8 mouse cellular contexts compared by ENCODE assay signal in genomic region chr9:50693631-50694030, GRCm38 (mm10). TPM values are rescaled to one million over a fixed set of nuclear protein-coding genes. Genes with fewer than 3 reads are reported as not detected.
DNase-seq lines count a peak whose midpoint lies in the region; ATAC-seq and TF ChIP-seq lines count a peak whose summit lies in the region.

No protein-coding gene starts in this region.

- H3K4me3 ChIP-seq in hindbrain, embryonic 10.5 days: no peak overlapping the region
- no peak overlapping the region for H3K4me3 ChIP-seq in hindbrain, embryonic 16.5 days (ENCODE audit: low read length)
- H3K4me3 ChIP-seq in MEL (ENCODE audit: control insufficient read depth in 1 of 2, insufficient read depth in 1 of 2, low read depth in 2 of 2, low read length in 2 of 2): no peak overlapping the region
- no peak overlapping the region for H3K4me3 ChIP-seq in intestine, embryonic 14.5 days (ENCODE audit: low read depth, low read length)
- peak overlapping the region; percentile 33 for H3K4me3 ChIP-seq in liver, adult 2 months (ENCODE audit: insufficient read depth, low read depth, low read length)

- no peak for TF ChIP-seq EP300 in MEL (IDR thresholded peaks at IDR 0.05; ENCODE audit: low read depth in 1 of 2, low read length in 2 of 2)

- peak; percentile 50 for DNase-seq in hindbrain, embryonic 10.5 days (ENCODE audit: low spot score)
- DNase-seq in MEL (ENCODE audit: low read depth, low spot score): peak; percentile 26
- peak; percentile 61 for DNase-seq in cerebellum, adult 9-11 months
- DNase-seq in intestine, embryonic 14.5 days (ENCODE audit: low spot score): peak; percentile 71
- peak; percentile 86 for DNase-seq in liver, adult 2 months (ENCODE audit: extremely low read depth, low read depth, low spot score)
- peak; percentile 60 for DNase-seq in retina, embryonic 14.5 days (ENCODE audit: low spot score)

- H3K4me2 ChIP-seq in hindbrain, embryonic 16.5 days (ENCODE audit: low read length): no peak overlapping the region
- 0 out of 2 replicates have a peak overlapping the region, but pooled peaks have one; percentile 7 for H3K4me2 ChIP-seq in intestine, embryonic 14.5 days (ENCODE audit: low read length)

- H3K9me3 ChIP-seq in hindbrain, embryonic 10.5 days: no peaks in the 10 kb centered on the region
- no peaks in the 10 kb centered on the region for H3K9me3 ChIP-seq in hindbrain, embryonic 16.5 days (ENCODE audit: control insufficient read depth, low read length)
- no peaks in the 10 kb centered on the region for H3K9me3 ChIP-seq in MEL (replicated peaks; ENCODE audit: insufficient read depth, low read length)
- H3K9me3 ChIP-seq in intestine, embryonic 14.5 days (ENCODE audit: control insufficient read depth, low read length): no peaks in the 10 kb centered on the region

- 21% methylated on average over 10 of the region's 10 CpGs for WGBS in hindbrain, embryonic 10.5 days
- 18% methylated on average over 10 of the region's 10 CpGs for WGBS in hindbrain, embryonic 16.5 days
- 18% methylated on average over 10 of the region's 10 CpGs for WGBS in intestine, embryonic 14.5 days
- WGBS in liver, adult 2 months: 7% methylated on average over 10 of the region's 10 CpGs

- TF ChIP-seq RAD21 in MEL (IDR thresholded peaks at IDR 0.05; ENCODE audit: low read depth, low read length): peak; percentile 16; the same call in 1 of the 2 replicates

- no peaks in the 10 kb centered on the region for H3K79me2 ChIP-seq in MEL (ENCODE audit: control insufficient read depth, insufficient read depth, low read length, poor library complexity)
- H3K79me2 ChIP-seq in liver, adult 2 months (ENCODE audit: control insufficient read depth, insufficient read depth, low read length): peaks cover 3% of the 10 kb centered on the region; the same call in 1 of the 2 replicates

- peak overlapping the region; percentile 54 for H3K27ac ChIP-seq in hindbrain, embryonic 10.5 days
- H3K27ac ChIP-seq in hindbrain, embryonic 16.5 days (ENCODE audit: low read depth, low read length): no peak overlapping the region
- H3K27ac ChIP-seq in MEL (ENCODE audit: control insufficient read depth, low read depth, low read length): no peak overlapping the region
- no peak overlapping the region for H3K27ac ChIP-seq in intestine, embryonic 14.5 days (ENCODE audit: low read depth)
- H3K27ac ChIP-seq in liver, adult 2 months (replicated peaks; ENCODE audit: insufficient read depth, low read depth, low read length): peak overlapping the region; percentile 87

- peaks cover 52% of the 10 kb centered on the region for H3K4me1 ChIP-seq in hindbrain, embryonic 10.5 days (replicated peaks)
- H3K4me1 ChIP-seq in hindbrain, embryonic 16.5 days (ENCODE audit: control insufficient read depth, insufficient read depth, low read depth, low read length): peaks cover 15% of the 10 kb centered on the region
- no peaks in the 10 kb centered on the region for H3K4me1 ChIP-seq in MEL (ENCODE audit: control insufficient read depth in 1 of 2, insufficient read depth in 2 of 2, low read length in 2 of 2)
- peaks cover 11% of the 10 kb centered on the region for H3K4me1 ChIP-seq in intestine, embryonic 14.5 days (replicated peaks; ENCODE audit: control insufficient read depth, insufficient read depth, low read length)
- peaks cover 7% of the 10 kb centered on the region for H3K4me1 ChIP-seq in liver, adult 2 months (ENCODE audit: control insufficient read depth, insufficient read depth, low read length)

- ATAC-seq in hindbrain, embryonic 16.5 days: no peak
- ATAC-seq in intestine, embryonic 14.5 days (replicated peaks; ENCODE audit: low FRiP score, low TSS enrichment, low read depth): peak; percentile 37; the same call in 1 of the 2 replicates
- ATAC-seq in monocyte, adult 5-6 weeks (replicated peaks; ENCODE audit: insufficient number of reproducible peaks, low FRiP score, low TSS enrichment, poor library complexity, severe bottlenecking): no peak

- H3K36me3 ChIP-seq in hindbrain, embryonic 10.5 days: peaks cover 24% of the 10 kb centered on the region
- peaks cover 13% of the 10 kb centered on the region for H3K36me3 ChIP-seq in hindbrain, embryonic 16.5 days (ENCODE audit: control insufficient read depth, insufficient read depth, low read length)
- no peaks in the 10 kb centered on the region for H3K36me3 ChIP-seq in MEL (ENCODE audit: control insufficient read depth in 1 of 2, insufficient read depth in 2 of 2, low read length in 2 of 2)
- H3K36me3 ChIP-seq in intestine, embryonic 14.5 days (ENCODE audit: control insufficient read depth, insufficient read depth, low read length): 0 out of 2 replicates have a peak, but pooled peaks cover 3% of the 10 kb centered on the region
- H3K36me3 ChIP-seq in liver, adult 2 months (ENCODE audit: control insufficient read depth, insufficient read depth, low read length): no peaks in the 10 kb centered on the region; the same call in 1 of the 2 replicates

- TF ChIP-seq POLR2A in MEL (IDR thresholded peaks at IDR 0.05; ENCODE audit: control insufficient read depth in 1 of 2, insufficient read depth in 1 of 2, low read depth in 1 of 2, low read length in 2 of 2, poor library complexity in 1 of 2): no peak
- TF ChIP-seq POLR2A in liver, adult 2 months (IDR thresholded peaks at IDR 0.05; ENCODE audit: extremely low read depth, insufficient read depth, low read length): no peak

- H3K27me3 ChIP-seq in hindbrain, embryonic 10.5 days (ENCODE audit: insufficient read depth, poor library complexity, severe bottlenecking): peaks cover 3% of the 10 kb centered on the region; the same call in 1 of the 2 replicates
- no peaks in the 10 kb centered on the region for H3K27me3 ChIP-seq in hindbrain, embryonic 16.5 days (replicated peaks; ENCODE audit: control insufficient read depth, insufficient read depth, low read length)
- peaks cover 23 to 28% of the 10 kb centered on the region in 2 experiments for H3K27me3 ChIP-seq in MEL (ENCODE audit: control insufficient read depth in 1 of 2, insufficient read depth in 2 of 2, low read length in 2 of 2)
- 0 out of 2 replicates have a peak, but pooled peaks cover 8% of the 10 kb centered on the region for H3K27me3 ChIP-seq in intestine, embryonic 14.5 days (replicated peaks; ENCODE audit: control insufficient read depth, insufficient read depth, low read length)
- H3K27me3 ChIP-seq in liver, adult 2 months (ENCODE audit: control insufficient read depth, insufficient read depth, low read length): no peaks in the 10 kb centered on the region

- TF ChIP-seq CTCF in MEL (IDR thresholded peaks at IDR 0.05 in 2 of 3, conservative IDR thresholded peaks at IDR 0.05 in 1 of 3; ENCODE audit: control insufficient read depth in 1 of 3, insufficient read depth in 1 of 3, low read depth in 2 of 3, low read length in 3 of 3, poor library complexity in 1 of 3, severe bottlenecking in 1 of 3): peak; percentile 16 to 43 (median 41); a peak in 4 of 6 replicates
- peak; percentile 81 for TF ChIP-seq CTCF in liver, adult 2 months (IDR thresholded peaks at IDR 0.05; ENCODE audit: low read depth, low read length)

- H3K9ac ChIP-seq in hindbrain, embryonic 16.5 days (ENCODE audit: low read depth, low read length): no peak overlapping the region
- no peak overlapping the region for H3K9ac ChIP-seq in MEL (ENCODE audit: control insufficient read depth, low read depth, low read length, poor library complexity, severe bottlenecking)
- no peak overlapping the region for H3K9ac ChIP-seq in intestine, embryonic 14.5 days (ENCODE audit: low read length)
- peak overlapping the region; percentile 63 for H3K9ac ChIP-seq in liver, adult 2 months (ENCODE audit: low read depth, low read length)

RNA-seq across cellular contexts. Expression of gene Dlat, which starts 34.1 kb away (rescaled TPM):
- 43.9 and 53.9 TPM in 2 replicates for polyA plus RNA-seq in hindbrain, embryonic 10.5 days (2016; fragmentation: Nextera tagmentation; extraction: Ambion mirVana)
- polyA plus RNA-seq in hindbrain, embryonic 16.5 days (2015; fragmentation: Nextera tagmentation; extraction: Ambion mirVana): 58.8 and 60.1 TPM in 2 replicates
- total RNA-seq in MEL (2012; rRNA removed): 52.2 and 71.7 TPM in 2 replicates
- 10 to 100 TPM in 1 of 2 experiments, not detected in 1; 77.4 TPM for polyA plus RNA-seq in MEL (2012; ENCODE audit: insufficient read depth in 1 of 2, insufficient read length in 2 of 2, low read depth in 1 of 2, low replicate concordance in 2 of 2, missing spikeins in 1 of 2)
- 52.9 and 60.9 TPM in 2 replicates for polyA plus RNA-seq in intestine, embryonic 14.5 days (2014; fragmentation: Nextera tagmentation; extraction: Ambion mirVana)
- total RNA-seq in liver, adult 2 months (2014; rRNA removed): 39.5 and 41.1 TPM in 2 replicates
- polyA plus RNA-seq in liver, adult 2 months (2012; rRNA removed): 20.9 and 25.5 TPM in 2 replicates
- 19.0 to 26.5 TPM (median 26.5 TPM) in 3 replicates for total RNA-seq in monocyte, adult 5-6 weeks (2017)

RNA-seq across cellular contexts. Expression of gene Dixdc1, which starts 45.7 kb away (rescaled TPM):
- 21.4 and 21.8 TPM in 2 replicates for polyA plus RNA-seq in hindbrain, embryonic 10.5 days (2016; fragmentation: Nextera tagmentation; extraction: Ambion mirVana)
- 31.6 and 33.7 TPM in 2 replicates for polyA plus RNA-seq in hindbrain, embryonic 16.5 days (2015; fragmentation: Nextera tagmentation; extraction: Ambion mirVana)
- total RNA-seq in MEL (2012; rRNA removed): not detected in 2 replicates
- polyA plus RNA-seq in MEL (2012; ENCODE audit: insufficient read depth in 1 of 2, insufficient read length in 2 of 2, low read depth in 1 of 2, low replicate concordance in 2 of 2, missing spikeins in 1 of 2): under 1 TPM in 1 of 2 experiments, not detected in 1; 0.07 TPM
- polyA plus RNA-seq in intestine, embryonic 14.5 days (2014; fragmentation: Nextera tagmentation; extraction: Ambion mirVana): 7.7 and 8.6 TPM in 2 replicates
- total RNA-seq in liver, adult 2 months (2014; rRNA removed): 20.3 and 22.8 TPM in 2 replicates
- polyA plus RNA-seq in liver, adult 2 months (2012; rRNA removed): 3.7 and 4.6 TPM in 2 replicates
- total RNA-seq in monocyte, adult 5-6 weeks (2017): 0.39 to 0.57 TPM in 2 of 3 replicates, not detected in the other

RNA-seq across cellular contexts. Expression of gene 2310030G06Rik, which starts 52.7 kb away (rescaled TPM):
- polyA plus RNA-seq in hindbrain, embryonic 10.5 days (2016; fragmentation: Nextera tagmentation; extraction: Ambion mirVana): 1.5 and 2.5 TPM in 2 replicates
- polyA plus RNA-seq in hindbrain, embryonic 16.5 days (2015; fragmentation: Nextera tagmentation; extraction: Ambion mirVana): 2.1 and 2.5 TPM in 2 replicates
- not detected in 2 replicates for total RNA-seq in MEL (2012; rRNA removed)
- polyA plus RNA-seq in MEL (2012; ENCODE audit: insufficient read depth in 1 of 2, insufficient read length in 2 of 2, low read depth in 1 of 2, low replicate concordance in 2 of 2, missing spikeins in 1 of 2): not detected
- 10.3 and 12.7 TPM in 2 replicates for polyA plus RNA-seq in intestine, embryonic 14.5 days (2014; fragmentation: Nextera tagmentation; extraction: Ambion mirVana)
- 14.9 and 15.7 TPM in 2 replicates for total RNA-seq in liver, adult 2 months (2014; rRNA removed)
- polyA plus RNA-seq in liver, adult 2 months (2012; rRNA removed): 13.9 and 14.9 TPM in 2 replicates
- not detected in 3 replicates for total RNA-seq in monocyte, adult 5-6 weeks (2017)

RNA-seq across cellular contexts. Expression of gene Cryab, which starts 57.5 kb away (rescaled TPM):
- polyA plus RNA-seq in hindbrain, embryonic 10.5 days (2016; fragmentation: Nextera tagmentation; extraction: Ambion mirVana): 6.6 and 7.5 TPM in 2 replicates
- 16.3 and 20.9 TPM in 2 replicates for polyA plus RNA-seq in hindbrain, embryonic 16.5 days (2015; fragmentation: Nextera tagmentation; extraction: Ambion mirVana)
- total RNA-seq in MEL (2012; rRNA removed): not detected in 2 replicates
- polyA plus RNA-seq in MEL (2012; ENCODE audit: insufficient read depth in 1 of 2, insufficient read length in 2 of 2, low read depth in 1 of 2, low replicate concordance in 2 of 2, missing spikeins in 1 of 2): not detected
- 41.5 and 44.4 TPM in 2 replicates for polyA plus RNA-seq in intestine, embryonic 14.5 days (2014; fragmentation: Nextera tagmentation; extraction: Ambion mirVana)
- total RNA-seq in liver, adult 2 months (2014; rRNA removed): 1.3 and 2.4 TPM in 2 replicates
- 5.5 and 6.6 TPM in 2 replicates for polyA plus RNA-seq in liver, adult 2 months (2012; rRNA removed)
- not detected in 3 replicates for total RNA-seq in monocyte, adult 5-6 weeks (2017)

RNA-seq across cellular contexts. Expression of gene Hspb2, which starts 58.5 kb away (rescaled TPM):
- polyA plus RNA-seq in hindbrain, embryonic 10.5 days (2016; fragmentation: Nextera tagmentation; extraction: Ambion mirVana): 0.65 and 0.71 TPM in 2 replicates
- 1.1 and 5.2 TPM in 2 replicates for polyA plus RNA-seq in hindbrain, embryonic 16.5 days (2015; fragmentation: Nextera tagmentation; extraction: Ambion mirVana)
- not detected in 2 replicates for total RNA-seq in MEL (2012; rRNA removed)
- not detected for polyA plus RNA-seq in MEL (2012; ENCODE audit: insufficient read depth in 1 of 2, insufficient read length in 2 of 2, low read depth in 1 of 2, low replicate concordance in 2 of 2, missing spikeins in 1 of 2)
- 2.1 and 4.0 TPM in 2 replicates for polyA plus RNA-seq in intestine, embryonic 14.5 days (2014; fragmentation: Nextera tagmentation; extraction: Ambion mirVana)
- total RNA-seq in liver, adult 2 months (2014; rRNA removed): 0.55 TPM in 1 of 2 replicates, not detected in the other
- 0.88 and 1.1 TPM in 2 replicates for polyA plus RNA-seq in liver, adult 2 months (2012; rRNA removed)
- not detected in 3 replicates for total RNA-seq in monocyte, adult 5-6 weeks (2017)

Comparison
In these comparisons a context has a peak if more than half of its experiments do, and no peak if none do; other contexts are left out.
1. H3K27ac ChIP-seq: peak in hindbrain, embryonic 10.5 days (single experiment) and liver, adult 2 months (single experiment); none in hindbrain, embryonic 16.5 days (single experiment), MEL (single experiment) and intestine, embryonic 14.5 days (single experiment).
2. DNase-seq: peak in every context shown above with its lines; median percentile 86 in liver, adult 2 months; 71 in intestine, embryonic 14.5 days; 61 in cerebellum, adult 9-11 months; 60 in retina, embryonic 14.5 days; 50 in hindbrain, embryonic 10.5 days; 26 in MEL.